In the genomic region with DNA sequence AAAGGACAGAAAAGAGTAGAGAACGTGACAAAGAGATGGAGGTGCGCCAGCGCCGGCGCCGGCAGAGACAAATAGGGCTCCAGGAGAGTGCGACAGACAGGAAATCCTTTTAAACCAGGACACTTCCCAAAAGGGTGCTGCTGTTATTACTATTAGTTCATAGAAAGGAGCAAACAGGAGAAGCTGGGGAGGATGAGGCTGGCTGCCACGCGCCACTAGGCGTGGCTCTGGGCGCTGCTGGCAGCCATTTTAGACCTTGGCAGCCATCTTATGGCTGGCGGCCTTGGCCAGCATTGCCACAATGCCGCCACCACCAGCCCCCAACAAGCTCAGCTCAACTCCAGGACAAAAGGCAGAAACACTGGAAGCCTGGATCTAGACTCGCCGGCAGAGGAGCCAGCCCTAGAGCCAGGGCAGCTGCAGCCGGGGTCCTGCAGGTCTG, we compare ENCODE assay signal across 9 mouse cellular contexts. TPM values are rescaled to one million over a fixed set of nuclear protein-coding genes. Genes with fewer than 3 reads are reported as not detected.
DNase-seq lines count a peak whose midpoint lies in the region; ATAC-seq and TF ChIP-seq lines count a peak whose summit lies in the region.
"Had no signal": no experiment of that assay in that cellular context is flagged by ENCODE, and none has a peak within 500 bp of the region (broad histone marks: within the 10 kb centered on the region; RNA-seq: fewer than 3 reads in every experiment).

No protein-coding gene starts in this region.

- DNase-seq in layer of hippocampus, postnatal 10 days (ENCODE audit: low spot score in 2 of 2): peak; percentile 69 to 76
- no peak for DNase-seq in layer of hippocampus, adult 11-12 months (ENCODE audit: low spot score)
- peak; percentile 69 for DNase-seq in heart, postnatal 25 days (ENCODE audit: low spot score)
- DNase-seq in liver, postnatal 0 days: no peak
- DNase-seq in urinary bladder, postnatal 4 days (ENCODE audit: low spot score in 2 of 2): no peak
- no peak for DNase-seq in spleen, adult 18-20 months
- DNase-seq in adrenal gland, adult 18-20 months (ENCODE audit: low spot score in 2 of 2): no peak

- peak overlapping the region; percentile 69 for H3K4me2 ChIP-seq in liver, postnatal 0 days (ENCODE audit: low read depth, low read length)

- TF ChIP-seq EP300 in liver, postnatal 0 days (IDR thresholded peaks at IDR 0.05; ENCODE audit: low read depth): no peak

- ATAC-seq in liver, postnatal 0 days: no peak

- peaks cover 27% of the 10 kb centered on the region for H3K4me1 ChIP-seq in cortical plate, adult 2 months (ENCODE audit: control insufficient read depth, insufficient read depth, low read length)
- peaks cover 60% of the 10 kb centered on the region for H3K4me1 ChIP-seq in liver, postnatal 0 days (ENCODE audit: insufficient read depth)

- no peak for TF ChIP-seq POLR2A in cortical plate, adult 2 months (IDR thresholded peaks at IDR 0.05; ENCODE audit: extremely low read depth, insufficient read depth, low read length)

- H3K4me3 ChIP-seq in cortical plate, adult 2 months (ENCODE audit: insufficient read depth, low read length): no peak overlapping the region
- H3K4me3 ChIP-seq in liver, postnatal 0 days (ENCODE audit: low read depth, low read length): no peak overlapping the region

- no peak for TF ChIP-seq CTCF in cortical plate, adult 2 months (IDR thresholded peaks at IDR 0.05; ENCODE audit: extremely low read depth, insufficient read depth, low read length)
- TF ChIP-seq CTCF in liver, postnatal 0 days (IDR thresholded peaks at IDR 0.05; ENCODE audit: low read depth): no peak

- H3K9ac ChIP-seq in liver, postnatal 0 days (replicated peaks): peak overlapping the region; percentile 63

- H3K9me3 ChIP-seq in liver, postnatal 0 days (ENCODE audit: low read length): no peaks in the 10 kb centered on the region

- no peaks in the 10 kb centered on the region for H3K27me3 ChIP-seq in liver, postnatal 0 days (ENCODE audit: insufficient read depth, low read length)

- intact Hi-C loops in heart, postnatal 25 days (cut with DNase I): no loop called here

- WGBS in liver, postnatal 0 days (ENCODE audit: insufficient replicate concordance): 82% methylated on average over 16 of the region's 16 CpGs

- H3K27ac ChIP-seq in cortical plate, adult 2 months (ENCODE audit: insufficient read depth, low read length): peak overlapping the region; percentile 92
- H3K27ac ChIP-seq in liver, postnatal 0 days (ENCODE audit: low read depth): peak overlapping the region; percentile 88
- H3K27ac ChIP-seq: macrophage had no signal

- peaks cover 7% of the 10 kb centered on the region; the same call in 1 of the 2 replicates for H3K36me3 ChIP-seq in liver, postnatal 0 days (replicated peaks; ENCODE audit: insufficient read depth, low read length)

RNA-seq across cellular contexts. Expression of a gene that starts 7.1 kb away (rescaled TPM):
- total RNA-seq in layer of hippocampus, postnatal 10 days (2021): not detected
- 0.30 and 0.42 TPM in 2 replicates for polyA plus RNA-seq in cortical plate, adult 2 months (2012; rRNA removed)
- under 1 TPM in 1 of 2 experiments, not detected in 1; 0.39 TPM for total RNA-seq in heart, postnatal 25 days (2021)
- polyA plus RNA-seq in liver, postnatal 0 days (2015; fragmentation: Nextera tagmentation; extraction: Ambion mirVana): 4.8 and 6.3 TPM in 2 replicates
- under 1 TPM; 0.45 to 0.76 TPM for total RNA-seq in adrenal gland, adult 18-20 months (2021)
- polyA plus RNA-seq: macrophage had no signal

RNA-seq across cellular contexts. Expression of a gene that starts 28.7 kb away (rescaled TPM):
- total RNA-seq in layer of hippocampus, postnatal 10 days (2021): 1 to 10 TPM; 4.0 to 5.4 TPM
- 3.3 and 3.4 TPM in 2 replicates for polyA plus RNA-seq in cortical plate, adult 2 months (2012; rRNA removed)
- 1 to 10 TPM; 4.2 to 4.5 TPM for total RNA-seq in heart, postnatal 25 days (2021)
- polyA plus RNA-seq in liver, postnatal 0 days (2015; fragmentation: Nextera tagmentation; extraction: Ambion mirVana): 24.6 and 25.7 TPM in 2 replicates
- 1 to 10 TPM; 2.7 to 2.8 TPM for total RNA-seq in adrenal gland, adult 18-20 months (2021)

RNA-seq across cellular contexts. Expression of a gene that starts 42.3 kb away (rescaled TPM):
- total RNA-seq in layer of hippocampus, postnatal 10 days (2021): 10 to 100 TPM; 73.7 to 75.3 TPM
- polyA plus RNA-seq in cortical plate, adult 2 months (2012; rRNA removed): 86.5 and 86.7 TPM in 2 replicates
- 10 to 100 TPM; 32.0 to 32.6 TPM for total RNA-seq in heart, postnatal 25 days (2021)
- polyA plus RNA-seq in liver, postnatal 0 days (2015; fragmentation: Nextera tagmentation; extraction: Ambion mirVana): 3.3 and 3.6 TPM in 2 replicates
- 10 to 100 TPM; 71.3 to 77.8 TPM for total RNA-seq in adrenal gland, adult 18-20 months (2021)

RNA-seq across cellular contexts. Expression of a gene that starts 43.8 kb away (rescaled TPM):
- total RNA-seq in layer of hippocampus, postnatal 10 days (2021): 100 to 1,000 TPM in 1 of 2 experiments, 10 to 100 TPM in 1; 99.8 to 105 TPM
- 145 and 185 TPM in 2 replicates for polyA plus RNA-seq in cortical plate, adult 2 months (2012; rRNA removed)
- 10 to 100 TPM; 32.6 to 37.6 TPM for total RNA-seq in heart, postnatal 25 days (2021)
- 21.3 TPM in 2 replicates for polyA plus RNA-seq in liver, postnatal 0 days (2015; fragmentation: Nextera tagmentation; extraction: Ambion mirVana)
- total RNA-seq in adrenal gland, adult 18-20 months (2021): 10 to 100 TPM; 66.3 to 79.0 TPM

Comparison
In these comparisons a context has a peak if more than half of its experiments do, and no peak if none do; other contexts are left out.
1. DNase-seq: peak in layer of hippocampus, postnatal 10 days (2 of 2) and heart, postnatal 25 days (single experiment); none in layer of hippocampus, adult 11-12 months (single experiment), liver, postnatal 0 days (single experiment), urinary bladder, postnatal 4 days (0 of 2), spleen, adult 18-20 months (0 of 2) and adrenal gland, adult 18-20 months (0 of 2).